Mouse (Mus musculus) heart, postnatal 4 days (tissue): ENCODE measurements around the gene Gm49369. TPM values are rescaled to one million over a fixed set of nuclear protein-coding genes. Genes with fewer than 3 reads are reported as not detected.
"Not testable (repeated sequence)": the region's sequence is repeated elsewhere in the genome, so short reads cannot be mapped to it uniquely, and the experiment has no call there.

Experiments
- DNase-seq: peaks from one replicate; pipeline ENCODE4 v3.0.0; 2021
- total RNA-seq, 2 experiments: library from RNA; stranded (reverse); gene quantifications; 2 replicates each; pipeline ENCODE4 v1.2.3; 2021

Gm49369 gene
- total RNA-seq: 1 to 10 TPM in 1 of 2 experiments, under 1 TPM in 1; 0.43 to 1.7 TPM

GRCm38 (mm10) chr7:142382567-142382966 is at the start of gene Gm49369:
Gene Gm49369 (minus strand): TSS chr7:142382667.
- DNase-seq: no peak

- DNase-seq: no peak
Observed at GRCm38 (mm10) chr7:142431106-142431505, 48.6 kb upstream of the Gm49369 start.

DNA sequence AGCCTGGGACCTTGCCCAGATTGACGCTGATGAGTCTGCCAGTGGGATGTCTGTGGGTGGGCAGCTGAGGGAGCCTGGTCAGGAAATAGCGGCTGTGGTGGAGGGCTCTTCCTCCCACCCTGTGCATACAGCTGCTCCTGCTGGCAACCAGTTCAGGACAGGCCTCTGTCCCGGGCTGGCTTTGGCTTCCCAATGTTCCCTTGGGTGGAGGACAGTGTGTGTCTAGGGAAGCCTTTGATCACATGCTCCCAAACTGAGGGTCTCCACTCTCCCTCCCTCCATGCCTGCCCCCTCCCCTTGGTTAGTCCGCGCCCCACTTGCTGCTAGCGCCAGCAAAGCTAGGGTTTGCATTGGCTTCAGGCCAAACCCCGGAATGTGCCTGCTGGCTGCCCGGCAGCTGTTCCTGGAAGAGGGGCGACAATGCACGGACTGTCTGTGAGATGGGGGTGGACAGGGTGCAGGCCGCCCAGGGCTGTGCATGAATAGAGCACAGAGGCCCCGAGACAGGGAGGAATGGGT is 47.8 kb upstream of the Gm49369 start:
- DNase-seq: peak; percentile 71

GRCm38 (mm10) chr7:142428213-142428612 is 45.7 kb upstream of the Gm49369 start:
- DNase-seq: peak; percentile 70

DNA sequence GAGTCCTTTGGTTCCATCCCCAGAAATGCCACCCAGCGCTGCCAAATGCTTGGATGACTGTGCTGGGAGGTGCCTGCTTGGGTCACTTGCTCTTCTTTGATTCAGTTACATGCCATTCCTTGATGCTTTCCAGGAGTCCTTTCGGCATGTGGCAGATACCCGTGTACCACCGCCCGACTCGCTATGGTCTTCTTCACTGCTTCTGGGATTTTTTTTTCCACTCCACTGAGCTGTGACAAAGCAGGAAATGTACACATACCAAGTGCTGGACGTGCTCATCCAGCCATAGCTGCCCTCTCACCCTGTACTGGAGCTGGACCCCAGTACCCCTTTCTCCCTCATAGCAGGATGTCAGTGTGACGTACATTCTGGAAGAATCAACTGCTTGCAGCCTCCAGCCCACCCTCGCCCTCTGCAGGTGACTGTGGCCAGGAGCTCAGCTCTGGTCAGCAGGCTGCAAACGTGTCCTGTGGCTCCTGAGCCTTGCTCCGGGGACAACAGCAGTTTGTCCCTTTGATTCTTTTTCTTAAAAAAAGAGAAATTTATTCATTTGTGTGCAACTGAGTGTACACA is 43.3 kb upstream of the Gm49369 start:
- peak; percentile 62 for DNase-seq

- DNase-seq: no peak
Observed at GRCm38 (mm10) chr7:142421826-142422225, 39.4 kb upstream of the Gm49369 start.

DNA sequence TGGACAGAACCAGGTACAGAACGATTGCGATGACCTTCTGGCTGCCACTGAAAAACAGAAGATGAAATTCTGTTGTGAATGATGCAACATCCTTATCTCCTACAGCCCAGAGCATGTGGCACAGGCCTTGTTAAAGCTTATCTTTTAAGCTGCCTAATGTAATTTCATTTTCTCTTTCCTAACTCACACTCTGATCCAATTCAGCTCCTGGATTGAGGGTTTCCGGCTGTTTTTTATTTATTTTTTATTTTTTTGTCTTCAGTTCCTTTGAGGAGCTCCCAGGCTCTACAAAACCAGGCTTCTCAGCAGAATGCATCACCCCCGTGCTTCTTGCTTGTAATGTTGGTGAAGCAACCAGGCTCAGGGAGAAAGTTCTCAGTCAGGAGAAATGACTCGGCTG is 37.4 kb upstream of the Gm49369 start:
- no peak for DNase-seq

DNA sequence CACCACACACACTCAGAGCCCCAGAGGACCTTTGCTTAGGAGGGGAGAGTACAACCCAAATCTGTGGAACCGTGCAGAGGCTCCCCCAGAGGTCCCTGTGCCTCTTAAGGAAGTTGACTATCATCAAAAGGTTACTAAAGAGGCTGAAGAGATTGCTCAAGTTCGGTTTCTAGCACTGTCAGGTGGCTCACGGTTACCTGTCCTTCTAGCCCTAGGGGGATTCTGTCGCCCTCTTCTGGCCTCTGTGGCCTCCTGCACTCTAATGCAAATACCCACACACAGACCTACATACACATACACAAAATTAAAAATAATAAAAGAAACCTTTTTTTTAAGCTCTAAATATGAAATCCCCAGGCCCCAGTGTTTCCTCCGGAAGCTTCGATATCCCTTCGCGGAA is 36.2 kb upstream of the Gm49369 start:
- DNase-seq: no peak

DNA sequence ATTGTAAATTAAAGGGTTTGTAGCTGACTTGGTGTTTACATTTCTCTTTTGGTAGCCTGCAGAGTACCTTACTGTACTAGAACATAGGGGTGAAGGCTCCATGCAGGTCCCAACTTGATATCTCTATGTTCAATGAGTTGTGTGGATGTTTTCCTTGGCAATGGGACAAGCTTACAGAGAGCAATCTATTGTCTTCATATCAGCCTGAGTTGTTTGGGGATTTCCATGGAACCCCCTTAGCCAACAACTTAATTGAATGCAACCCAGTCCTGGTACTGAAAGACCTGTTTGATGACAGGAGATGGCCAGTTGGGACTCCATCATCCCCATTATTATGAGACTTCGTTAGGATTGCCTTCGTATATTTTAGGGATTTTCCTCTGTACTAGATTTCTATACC is 35.6 kb upstream of the Gm49369 start:
- no peak for DNase-seq

DNA sequence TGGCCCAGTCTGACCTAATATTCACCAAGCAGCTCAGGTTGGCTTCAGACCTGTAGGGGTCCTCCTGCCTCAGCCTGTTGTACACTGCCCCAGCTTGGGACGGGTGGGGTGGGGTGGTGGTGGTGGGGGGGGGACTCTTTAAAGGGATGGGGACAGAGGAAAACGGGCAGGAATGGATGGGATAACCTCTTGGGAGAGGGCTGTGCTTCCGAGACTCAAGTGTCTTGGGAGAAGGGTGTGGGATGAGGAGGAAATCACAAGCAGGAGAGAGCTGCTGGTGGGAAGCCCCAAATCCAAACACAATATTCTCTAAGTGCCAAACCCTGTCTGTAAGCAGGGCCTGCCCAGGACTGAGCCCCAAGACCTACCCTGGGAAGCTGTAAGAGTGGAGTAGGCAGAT is 33.8 kb upstream of the Gm49369 start:
- no peak for DNase-seq

GRCm38 (mm10) chr7:142415314-142415713 is 32.8 kb upstream of the Gm49369 start:
- no peak for DNase-seq

DNA sequence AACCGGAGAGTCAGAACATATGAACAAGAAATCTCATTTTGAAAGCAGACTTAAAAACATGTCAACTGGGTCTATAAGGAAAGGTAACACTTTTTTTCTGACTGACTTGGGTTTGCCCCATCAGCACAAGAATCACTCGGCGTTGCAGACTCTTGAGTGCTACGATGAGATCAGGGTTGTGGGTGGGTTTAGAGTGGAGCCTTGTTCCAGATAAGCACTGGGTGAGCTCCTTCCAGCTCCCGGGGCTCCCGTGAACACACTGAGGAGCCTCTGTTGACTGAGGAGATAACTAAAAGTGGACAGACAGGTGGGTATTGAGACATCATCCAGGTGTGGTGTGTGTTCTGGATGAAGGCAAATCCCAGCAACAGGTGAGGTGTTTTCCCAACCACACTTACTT is 30.8 kb upstream of the Gm49369 start:
- no peak for DNase-seq

- DNase-seq: no peak
Observed at GRCm38 (mm10) chr7:142409603-142410002, 27.1 kb upstream of the Gm49369 start.

DNA sequence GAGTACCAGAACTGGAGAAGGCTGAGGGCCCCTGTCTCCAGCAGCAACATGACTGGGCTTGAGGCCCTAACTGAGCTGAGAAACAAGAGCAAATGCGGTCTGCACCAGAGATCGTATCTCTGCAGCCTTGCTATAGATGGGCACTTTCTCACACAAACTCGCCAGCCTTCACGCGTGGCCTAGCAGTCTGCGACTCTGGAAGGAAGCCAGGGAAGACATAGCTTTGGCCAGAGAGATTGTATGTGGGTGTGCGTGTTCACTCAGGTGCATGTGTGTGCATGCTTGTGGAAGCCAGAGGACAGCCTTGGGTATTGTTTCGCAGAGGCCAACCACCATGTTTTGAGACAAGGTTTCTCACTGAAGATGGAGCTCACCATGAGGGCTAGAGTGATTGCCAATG is 26.2 kb upstream of the Gm49369 start:
- DNase-seq: no peak

- DNase-seq: no peak
Observed at GRCm38 (mm10) chr7:142407935-142408334, 25.5 kb upstream of the Gm49369 start.

DNA sequence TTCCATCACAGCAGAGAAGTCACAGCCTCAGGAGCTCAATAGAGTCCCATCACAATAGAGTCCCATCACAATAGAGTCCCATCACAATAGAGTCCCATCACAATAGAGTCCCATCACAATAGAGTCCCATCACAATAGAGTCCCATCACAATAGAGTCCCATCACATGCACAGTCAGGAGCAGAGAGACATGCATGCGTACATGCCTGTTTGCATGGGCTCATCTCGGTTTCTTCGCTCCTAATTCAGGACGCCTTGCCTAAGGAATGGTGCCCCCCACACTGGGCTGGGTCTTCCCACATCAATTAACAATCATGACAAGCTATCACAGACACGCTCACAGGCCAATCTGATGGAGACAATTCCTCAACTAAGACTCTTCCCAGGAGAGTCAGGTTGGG is 22.7 kb upstream of the Gm49369 start:
- DNase-seq: not testable (repeated sequence)

DNA sequence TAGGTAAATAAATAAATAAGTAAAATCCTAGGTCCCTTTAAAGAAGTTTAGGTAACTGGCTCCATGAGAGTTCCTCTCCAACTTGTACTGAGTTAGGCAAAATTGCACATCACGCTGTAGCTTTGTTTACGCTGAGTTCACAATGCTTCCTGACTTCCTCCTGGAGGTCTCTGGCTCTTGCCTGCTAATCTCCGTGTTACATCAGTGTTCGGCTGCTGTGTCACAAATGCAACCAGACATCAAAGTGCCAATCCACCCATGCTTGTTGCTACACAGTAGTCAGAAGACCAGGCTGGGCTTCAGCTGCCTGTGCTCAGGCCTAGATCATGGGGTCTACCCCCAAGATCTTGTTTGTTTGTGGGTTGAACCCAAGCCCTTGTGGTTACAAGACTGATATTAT is 21.1 kb upstream of the Gm49369 start:
- DNase-seq: no peak

- no peak for DNase-seq
Observed at GRCm38 (mm10) chr7:142400750-142401142, 18.3 kb upstream of the Gm49369 start.

DNA sequence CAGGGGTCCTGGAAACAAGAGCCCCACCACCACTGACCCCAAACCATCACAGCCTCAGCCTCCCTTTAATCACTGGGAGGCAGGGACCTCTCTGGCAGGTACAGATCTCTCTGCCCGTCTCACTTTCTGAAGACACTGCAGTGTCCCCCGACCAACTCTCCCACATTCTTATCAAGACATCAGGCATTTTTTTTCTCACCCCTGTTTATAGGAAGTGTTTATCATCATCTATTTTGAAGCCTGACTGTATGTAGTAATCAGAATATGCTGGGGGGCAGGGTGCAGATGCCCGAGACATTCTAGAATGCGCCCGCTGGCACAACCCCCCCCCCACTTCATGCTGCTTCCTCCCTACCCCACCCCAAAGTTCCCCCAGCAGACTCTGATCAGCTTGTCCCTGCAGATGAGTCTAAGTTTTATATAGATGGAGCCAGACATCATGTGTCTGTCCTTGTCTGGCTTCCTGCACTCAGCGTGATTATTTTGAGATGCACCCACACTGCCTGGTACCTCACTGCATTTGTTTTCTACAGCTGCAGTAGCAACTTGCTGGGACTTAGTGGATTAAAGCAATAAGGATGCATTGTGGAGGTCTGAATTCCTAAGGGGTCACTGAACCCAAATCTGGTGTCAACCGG is 17.8 kb upstream of the Gm49369 start:
- DNase-seq: no peak

- no peak for DNase-seq
Observed at GRCm38 (mm10) chr7:142399250-142399649, 16.8 kb upstream of the Gm49369 start.

DNA sequence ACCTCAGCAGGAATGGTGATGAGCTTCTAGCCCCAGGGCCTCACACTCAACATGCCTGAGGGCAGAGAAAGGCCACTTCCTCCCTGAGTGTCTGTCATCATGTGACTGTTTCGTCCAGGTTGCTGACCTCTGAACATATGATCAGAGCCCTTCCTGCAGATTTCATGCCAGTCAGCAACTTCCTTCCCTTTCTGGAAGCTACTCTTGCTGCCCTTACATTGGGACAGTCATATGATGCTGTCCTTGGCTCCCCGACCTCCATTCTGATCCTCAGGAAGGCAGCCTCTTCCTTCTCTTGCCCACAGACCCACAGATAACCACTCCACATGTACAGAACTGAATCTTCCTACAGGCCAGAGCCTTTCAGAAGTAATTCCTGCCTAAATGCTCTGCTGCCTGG is 15.6 kb upstream of the Gm49369 start:
- no peak for DNase-seq

GRCm38 (mm10) chr7:142396611-142397010 is 14.1 kb upstream of the Gm49369 start:
- DNase-seq: no peak

GRCm38 (mm10) chr7:142395472-142395871 is 13.0 kb upstream of the Gm49369 start:
- no peak for DNase-seq
